Mouse (Mus musculus): Measurements from ENCODE around the gene Fam117b. TPM values are rescaled to one million over a fixed set of nuclear protein-coding genes. Genes with fewer than 3 reads are reported as not detected.

Gene Fam117b
- polyA plus RNA-seq, 1 experiment: 28.2 TPM

DNA sequence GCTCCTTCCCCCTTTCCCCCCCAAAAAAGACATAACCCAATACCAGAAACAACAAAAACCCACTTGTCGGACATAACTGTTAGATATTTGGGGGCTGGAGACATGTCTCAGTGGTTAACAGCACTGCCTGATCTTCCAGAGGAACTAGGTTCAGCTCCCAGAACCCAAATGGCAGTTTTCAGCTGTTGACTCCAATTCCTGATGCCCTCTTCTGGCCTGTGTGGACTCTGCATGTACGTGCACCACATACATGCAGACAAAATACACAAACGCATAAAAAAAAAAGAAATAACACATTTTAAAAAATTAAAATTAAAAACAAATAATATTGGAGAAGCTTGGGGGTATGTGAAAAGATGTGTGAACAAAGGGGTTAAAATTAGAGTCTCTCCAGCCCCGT is 54.5 kb downstream of the Fam117b start:
- peak in 1 of 2 experiments; percentile 30 for DNase-seq (ENCODE audit: extremely low spot score in 1 of 2, low spot score in 1 of 2)

DNA sequence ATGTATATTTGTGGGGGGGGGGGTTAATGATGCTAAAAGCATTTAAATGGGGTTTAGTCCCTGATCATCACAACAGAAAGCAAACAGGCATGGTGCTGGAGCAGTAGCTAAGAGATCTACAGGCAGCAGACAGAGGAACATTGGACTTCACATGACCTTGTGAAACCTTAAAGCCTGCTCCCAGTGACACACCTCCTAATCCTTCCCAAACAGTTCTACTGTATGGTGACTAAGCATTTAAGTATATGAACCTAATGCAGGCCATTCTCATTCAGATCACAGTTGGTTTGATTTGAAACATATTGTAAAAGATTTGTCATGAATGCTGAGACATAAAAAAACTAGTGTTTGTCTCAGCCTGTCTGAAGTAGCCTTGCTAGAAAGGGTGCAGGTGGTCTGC is 73.8 kb downstream of the Fam117b start:
- no peak for DNase-seq (ENCODE audit: extremely low spot score in 1 of 2, low spot score in 1 of 2)

- DNase-seq (ENCODE audit: extremely low spot score in 1 of 2, low spot score in 1 of 2): peak; percentile 66 to 81
Observed at GRCm38 (mm10) chr1:59987399-59988040, 74.7 kb downstream of the Fam117b start.

DNA sequence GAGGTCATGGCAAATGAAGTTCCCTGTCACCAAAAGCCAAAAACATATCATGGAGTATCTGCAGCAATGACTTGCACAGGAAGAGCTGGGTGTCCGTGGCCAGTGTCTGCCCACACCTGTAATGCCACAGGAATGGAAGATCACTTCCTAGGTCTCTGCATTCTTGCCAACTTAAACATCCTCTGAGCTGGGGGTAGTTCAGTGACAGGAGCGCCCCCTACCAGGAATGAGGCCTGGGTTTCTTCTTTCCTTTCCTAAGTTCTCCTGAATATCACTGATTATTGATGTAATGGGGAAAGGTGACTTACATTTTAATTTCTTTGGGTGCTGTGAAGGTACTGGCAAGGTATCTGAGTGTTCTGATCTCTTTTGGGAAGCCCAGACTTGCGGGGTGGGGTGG is 82.8 kb downstream of the Fam117b start:
- DNase-seq (ENCODE audit: extremely low spot score in 1 of 2, low spot score in 1 of 2): no peak

DNA sequence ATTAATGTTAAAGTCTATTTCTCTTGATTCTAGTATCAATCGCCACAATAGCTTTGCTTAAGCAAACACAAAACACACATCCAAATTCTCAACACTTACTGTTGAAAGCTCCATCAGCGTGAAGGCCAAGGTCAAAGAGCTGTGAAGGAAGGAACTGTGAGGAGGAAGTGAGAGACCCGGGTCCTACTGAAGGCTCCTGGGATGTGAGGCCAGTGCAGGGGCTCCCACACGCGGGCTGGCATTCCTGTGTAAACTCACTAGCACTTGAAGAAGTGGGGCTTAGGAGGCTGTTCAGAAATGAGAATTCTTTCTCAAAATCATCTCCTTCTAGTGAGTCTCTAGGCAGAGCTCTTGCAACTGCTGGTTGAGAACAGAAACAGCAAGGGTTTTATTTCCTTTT is 84.5 kb downstream of the Fam117b start:
- no peak for DNase-seq (ENCODE audit: extremely low spot score in 1 of 2, low spot score in 1 of 2)

- DNase-seq (ENCODE audit: extremely low spot score in 1 of 2, low spot score in 1 of 2): peak in 1 of 2 experiments; percentile 35
Observed at GRCm38 (mm10) chr1:60000319-60000718, 87.5 kb downstream of the Fam117b start.

- DNase-seq (ENCODE audit: extremely low spot score in 1 of 2, low spot score in 1 of 2): no peak
Observed at GRCm38 (mm10) chr1:60007337-60007736, 94.5 kb downstream of the Fam117b start.

DNA sequence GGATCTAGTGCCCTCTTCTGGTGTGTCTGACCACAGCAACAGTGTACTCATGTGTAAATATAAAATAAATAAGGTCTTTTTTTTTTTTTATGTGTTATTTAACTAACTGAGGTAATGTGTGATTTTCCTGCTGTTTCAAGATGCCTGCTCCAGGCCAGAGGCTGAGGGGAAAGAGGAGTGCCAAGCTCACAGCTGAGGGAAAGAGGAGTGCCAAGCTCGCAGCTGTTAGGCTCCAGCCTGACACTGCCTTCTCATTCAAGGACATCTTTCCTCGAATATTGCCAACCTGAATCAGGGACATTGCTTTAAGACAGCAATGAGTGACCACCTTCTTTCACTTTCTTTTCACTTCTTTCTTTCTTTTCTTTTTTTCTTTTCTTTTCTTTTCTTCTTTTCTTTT is 95.9 kb downstream of the Fam117b start:
- no peak for DNase-seq (ENCODE audit: extremely low spot score in 1 of 2, low spot score in 1 of 2)

- no peak for DNase-seq (ENCODE audit: extremely low spot score in 1 of 2, low spot score in 1 of 2)
Observed at GRCm38 (mm10) chr1:60013779-60014178, 101.0 kb downstream of the Fam117b start.

DNA sequence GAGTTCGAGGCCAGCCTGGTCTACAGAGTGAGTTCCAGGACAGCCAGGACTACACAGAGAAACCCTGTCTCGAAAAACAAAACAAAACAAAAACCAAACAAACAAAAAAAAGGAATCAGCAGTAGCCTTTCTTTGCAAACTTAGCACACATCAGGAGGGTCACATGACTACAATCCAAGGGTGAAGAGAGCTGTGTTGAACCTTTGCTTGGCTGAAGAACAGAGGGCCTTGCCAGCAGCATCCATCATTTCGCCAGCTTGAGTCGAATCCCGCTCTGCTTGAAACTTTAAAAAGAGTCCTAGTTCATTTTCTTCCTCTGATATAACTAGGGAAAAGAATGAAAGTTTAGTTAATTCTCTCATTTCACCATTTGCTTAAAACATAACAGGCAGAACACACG is 102.7 kb downstream of the Fam117b start:
- DNase-seq (ENCODE audit: extremely low spot score in 1 of 2, low spot score in 1 of 2): no peak

DNA sequence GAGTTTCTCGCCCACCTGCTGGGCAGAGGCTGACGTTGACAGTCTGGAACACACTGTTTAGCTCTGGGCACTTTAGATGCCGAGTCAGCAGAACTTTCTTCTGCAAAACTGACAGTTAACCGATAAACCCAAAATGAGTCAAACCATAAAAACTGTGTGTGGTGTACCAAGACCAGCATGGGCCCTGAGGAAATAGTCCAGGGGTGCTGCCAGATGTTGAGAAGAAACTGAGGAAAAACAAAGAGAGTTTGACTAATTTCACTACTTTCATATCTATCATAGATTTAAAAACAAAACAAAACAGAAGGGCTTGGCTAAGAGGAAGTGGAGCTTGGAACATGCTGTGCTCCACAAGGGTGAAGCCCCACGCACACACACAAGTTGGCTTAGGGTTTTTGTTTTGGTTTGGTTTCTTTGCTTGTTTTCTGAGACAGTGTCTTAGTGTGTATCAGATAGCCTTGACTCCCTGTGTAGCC is 103.4 kb downstream of the Fam117b start:
- DNase-seq (ENCODE audit: extremely low spot score in 1 of 2, low spot score in 1 of 2): no peak

DNA sequence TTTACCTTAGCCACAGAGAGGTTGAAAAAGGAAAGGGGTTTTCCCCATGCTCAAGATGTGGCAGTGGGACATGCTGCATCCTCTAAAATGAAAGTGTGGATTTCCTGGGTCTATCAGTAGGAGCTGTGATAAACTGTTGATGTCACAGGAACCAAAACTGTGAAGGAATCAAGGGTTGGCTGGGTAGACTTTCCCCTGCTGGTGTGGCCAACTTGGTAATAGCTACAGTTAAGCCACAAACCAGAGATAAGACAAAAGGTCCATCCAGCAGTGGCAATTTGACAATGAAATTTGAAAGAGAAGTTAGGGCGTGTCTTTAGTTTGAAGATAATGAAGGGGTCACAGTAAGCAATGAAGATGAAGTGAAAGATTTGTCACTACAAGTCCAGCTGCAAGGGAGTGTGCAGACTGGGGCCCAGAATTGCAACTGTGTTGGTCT is 104.2 kb downstream of the Fam117b start:
- DNase-seq (ENCODE audit: extremely low spot score in 1 of 2, low spot score in 1 of 2): no peak

Other genes starting within 250 kb of the Fam117b start
- 120 and 123 TPM in 2 replicates for gene Sumo1, start 242.2 kb upstream of the Fam117b start, polyA plus RNA-seq (2012; rRNA removed)
- gene Nop58, start 228.0 kb upstream of the Fam117b start, polyA plus RNA-seq (2012; rRNA removed): 20.2 and 25.2 TPM in 2 replicates
- gene Bmpr2, start 149.6 kb upstream of the Fam117b start, polyA plus RNA-seq (2012; rRNA removed): 27.2 and 28.7 TPM in 2 replicates
- gene Ica1l, start 130.2 kb downstream of the Fam117b start, polyA plus RNA-seq (2012; rRNA removed): 26.1 and 29.3 TPM in 2 replicates
- gene Carf, start 185.2 kb downstream of the Fam117b start, polyA plus RNA-seq (2012; rRNA removed): 9.7 and 13.2 TPM in 2 replicates
- 19.0 and 22.3 TPM in 2 replicates for gene Wdr12, start 185.6 kb downstream of the Fam117b start, polyA plus RNA-seq (2012; rRNA removed)